Mouse (Mus musculus) kidney, embryonic 16.5 days (tissue): ENCODE measurements around the gene Gm11444. TPM values are rescaled to one million over a fixed set of nuclear protein-coding genes. Genes with fewer than 3 reads are reported as not detected.

Experiments
- ATAC-seq: fragments of 200-750 bp; cut with Nextera tagmentation; 2 replicates; pipeline ENCODE4 v1.8.0; 2017; ENCODE audit warnings: moderate TSS enrichment; ENCODE audit not compliant: low FRiP score, low TSS enrichment
- H3K27ac ChIP-seq: fragments of 300-500 bp; sonication (generic); 2 replicates; pipeline ENCODE4 v1.5.1; 2014; ENCODE audit warnings: low read length
- H3K27me3 ChIP-seq: fragments of 300-500 bp; sonication (generic); 2 replicates; pipeline ENCODE4 v1.6.1; 2014; ENCODE audit warnings: low read length, control low read depth, mixed read lengths; ENCODE audit not compliant: insufficient read depth
- H3K36me3 ChIP-seq: fragments of 300-500 bp; sonication (generic); 2 replicates; pipeline ENCODE4 v1.6.1; 2014; ENCODE audit warnings: low read length, control low read depth, mixed read lengths; ENCODE audit not compliant: insufficient read depth
- H3K4me1 ChIP-seq: fragments of 300-500 bp; sonication (generic); 2 replicates; pipeline ENCODE4 v1.6.1; 2014; ENCODE audit warnings: low read length, control low read depth, mixed read lengths; ENCODE audit not compliant: insufficient read depth
- H3K4me2 ChIP-seq: fragments of 300-500 bp; sonication (generic); replicated peaks from 2 replicates; pipeline ENCODE4 v1.6.1; 2014; ENCODE audit warnings: low read depth, low read length
- H3K4me3 ChIP-seq: fragments of 300-500 bp; sonication (generic); 2 replicates; pipeline ENCODE4 v1.5.1; 2014; ENCODE audit warnings: mild to moderate bottlenecking, low read length
- H3K9ac ChIP-seq: fragments of 300-500 bp; sonication (generic); replicated peaks from 2 replicates; pipeline ENCODE4 v1.6.1; 2014; ENCODE audit warnings: low read length
- H3K9me3 ChIP-seq: fragments of 300-500 bp; sonication (generic); 2 replicates; pipeline ENCODE4 v1.6.1; 2016; ENCODE audit warnings: low read length, control low read depth
- WGBS: fragments of 180-500 bp; shearing (Covaris S2); extraction: QIAGEN DNeasy Blood & Tissue Kit; methylation state at CpG from one replicate; pipeline ENCODE4 v1.1.7; 2014; 5-methylcytosine and 5-hydroxymethylcytosine counted together
- polyA plus RNA-seq: library from polyadenylated mRNA; unstranded; fragments of >200 nt; fragmentation: Nextera tagmentation; extraction: Ambion mirVana; gene quantifications from 2 replicates; pipeline ENCODE4 v1.2.1, GENCODE M21; 2015

The Gm11444 gene
- polyA plus RNA-seq, 1 experiment from 2014 or later: not detected

GRCm38 (mm10) chr11:85805779-85806178 is 44.4 kb downstream of the Gm11444 start:
- no peak overlapping the region for H3K27ac ChIP-seq
- H3K4me1 ChIP-seq: peaks cover 12% of the 10 kb centered on the region
- 83% methylated on average over 1 of the region's 1 CpGs for WGBS
- no peaks in the 10 kb centered on the region for H3K27me3 ChIP-seq
- no peak overlapping the region for H3K9ac ChIP-seq
- no peak for ATAC-seq
- H3K4me2 ChIP-seq: no peak overlapping the region
- no peaks in the 10 kb centered on the region for H3K9me3 ChIP-seq
- H3K36me3 ChIP-seq: no peaks in the 10 kb centered on the region
- H3K4me3 ChIP-seq: no peak overlapping the region

DNA sequence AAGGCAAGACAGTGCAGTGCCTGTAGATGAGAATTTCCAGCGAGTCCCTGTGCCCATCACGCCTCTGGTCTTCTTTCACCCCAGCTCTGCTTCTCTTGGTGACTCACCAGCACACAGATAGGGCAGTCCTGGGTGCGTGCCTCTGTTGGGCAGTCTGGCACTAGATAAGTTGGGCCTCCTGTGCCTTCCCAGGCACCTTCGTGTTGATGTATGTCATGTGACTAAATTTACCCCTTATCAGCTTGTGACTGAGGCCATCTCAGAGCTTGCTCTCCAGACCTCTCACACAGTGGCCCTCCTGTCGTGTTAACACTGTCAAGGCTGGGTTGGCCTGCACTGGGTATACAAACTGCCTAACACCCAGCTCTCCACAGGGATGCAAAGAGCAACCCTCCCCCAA is 46.1 kb downstream of the Gm11444 start:
- peaks cover 24% of the 10 kb centered on the region for H3K4me1 ChIP-seq
- no peaks in the 10 kb centered on the region for H3K27me3 ChIP-seq
- no peak for ATAC-seq
- no peak overlapping the region for H3K9ac ChIP-seq
- no peak overlapping the region for H3K4me3 ChIP-seq
- H3K4me2 ChIP-seq: no peak overlapping the region
- H3K27ac ChIP-seq: no peak overlapping the region
- no peaks in the 10 kb centered on the region for H3K9me3 ChIP-seq
- no peaks in the 10 kb centered on the region for H3K36me3 ChIP-seq
- 78% methylated on average over 5 of the region's 5 CpGs for WGBS

DNA sequence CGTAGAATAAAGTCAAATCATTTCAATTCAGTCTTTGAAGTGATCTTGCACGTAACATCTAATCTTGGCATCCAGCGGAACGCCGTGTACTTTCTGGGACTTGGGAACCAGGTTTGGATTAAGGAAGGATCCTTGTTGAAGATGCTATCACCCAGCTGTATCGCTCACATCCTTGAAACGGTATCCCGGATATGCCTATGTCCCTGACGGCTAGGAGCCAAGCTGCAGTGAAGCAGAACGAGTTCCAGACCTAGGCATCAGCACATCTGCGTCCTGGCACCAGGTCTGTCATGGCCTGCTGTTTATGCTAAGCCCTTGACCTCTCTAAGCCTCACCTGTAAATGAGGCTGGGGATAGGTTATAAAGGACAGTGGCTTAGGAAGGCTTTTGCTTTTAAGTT is 49.8 kb downstream of the Gm11444 start:
- no peak for ATAC-seq
- Histone ChIP-seq H3K27ac (no peak overlapping the region), H3K4me2 (no peak overlapping the region), H3K4me1 (peaks cover 24% of the 10 kb centered on the region), H3K4me3 (no peak overlapping the region), H3K9me3 (no peaks in the 10 kb centered on the region), H3K9ac (no peak overlapping the region), H3K27me3 (no peaks in the 10 kb centered on the region), H3K36me3 (no peaks in the 10 kb centered on the region)
- WGBS: 54% methylated on average over 11 of the region's 11 CpGs

GRCm38 (mm10) chr11:85799856-85800255 is 50.3 kb downstream of the Gm11444 start:
- no peaks in the 10 kb centered on the region for H3K36me3 ChIP-seq
- 16% methylated on average over 19 of the region's 19 CpGs for WGBS
- H3K27me3 ChIP-seq: no peaks in the 10 kb centered on the region
- no peak overlapping the region for H3K4me2 ChIP-seq
- no peak overlapping the region for H3K9ac ChIP-seq
- H3K9me3 ChIP-seq: no peaks in the 10 kb centered on the region
- no peak overlapping the region for H3K27ac ChIP-seq
- H3K4me1 ChIP-seq: peaks cover 24% of the 10 kb centered on the region
- no peak for ATAC-seq
- no peak overlapping the region for H3K4me3 ChIP-seq

DNA sequence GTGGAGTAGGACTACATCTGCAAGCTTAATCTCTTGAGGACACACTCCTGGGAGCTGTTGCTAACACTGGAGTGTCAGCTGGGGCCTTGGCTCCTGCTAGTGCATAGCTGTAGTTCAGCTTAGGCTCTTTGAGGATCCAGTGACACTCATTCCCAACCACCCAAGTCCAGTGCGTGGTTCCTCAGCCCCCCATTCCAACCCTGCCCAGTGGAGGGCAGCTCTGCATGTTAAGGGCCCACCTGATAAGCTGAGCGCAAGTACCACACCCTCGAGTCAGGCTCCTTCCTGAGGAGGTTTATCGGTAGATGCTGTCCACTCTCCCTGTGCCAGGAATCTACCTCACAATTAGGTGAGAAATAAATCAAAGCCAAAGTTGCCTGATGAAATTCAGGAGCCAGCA is 50.7 kb downstream of the Gm11444 start:
- H3K4me1 ChIP-seq: peaks cover 24% of the 10 kb centered on the region
- ATAC-seq: no peak
- H3K27me3 ChIP-seq: no peaks in the 10 kb centered on the region
- H3K9me3 ChIP-seq: no peaks in the 10 kb centered on the region
- H3K9ac ChIP-seq: no peak overlapping the region
- no peaks in the 10 kb centered on the region for H3K36me3 ChIP-seq
- no peak overlapping the region for H3K27ac ChIP-seq
- H3K4me2 ChIP-seq: no peak overlapping the region
- 61% methylated on average over 4 of the region's 4 CpGs for WGBS
- no peak overlapping the region for H3K4me3 ChIP-seq

Other genes with a start within 250 kb of the Gm11444 start
- gene Tbx2, start 17.8 kb downstream of the Gm11444 start, polyA plus RNA-seq: 10.3 TPM in 2 replicates
- gene Tbx4, start 36.1 kb upstream of the Gm11444 start, polyA plus RNA-seq: 0.24 and 1.7 TPM in 2 replicates